Mouse (Mus musculus): Measurements from ENCODE around the gene Ptges3l. TPM values are rescaled to one million over a fixed set of nuclear protein-coding genes. Genes with fewer than 3 reads are reported as not detected.
"Not testable (repeated sequence)": the region's sequence is repeated elsewhere in the genome, so short reads cannot be mapped to it uniquely, and the experiment has no call there.

Gene Ptges3l
- total RNA-seq (2021), result 1 to 10 TPM; 6.1 TPM
- long read RNA-seq, experiment 1, partial matches to known transcripts, result 0 of 1 reads
- long read RNA-seq, experiment 1, other reads (novel, unspliced or antisense), result 0 of 1 reads
- long read RNA-seq, experiment 2, partial matches to known transcripts, result 2 of 9 reads
- long read RNA-seq, experiment 2, other reads (novel, unspliced or antisense), result 2 of 9 reads

DNA sequence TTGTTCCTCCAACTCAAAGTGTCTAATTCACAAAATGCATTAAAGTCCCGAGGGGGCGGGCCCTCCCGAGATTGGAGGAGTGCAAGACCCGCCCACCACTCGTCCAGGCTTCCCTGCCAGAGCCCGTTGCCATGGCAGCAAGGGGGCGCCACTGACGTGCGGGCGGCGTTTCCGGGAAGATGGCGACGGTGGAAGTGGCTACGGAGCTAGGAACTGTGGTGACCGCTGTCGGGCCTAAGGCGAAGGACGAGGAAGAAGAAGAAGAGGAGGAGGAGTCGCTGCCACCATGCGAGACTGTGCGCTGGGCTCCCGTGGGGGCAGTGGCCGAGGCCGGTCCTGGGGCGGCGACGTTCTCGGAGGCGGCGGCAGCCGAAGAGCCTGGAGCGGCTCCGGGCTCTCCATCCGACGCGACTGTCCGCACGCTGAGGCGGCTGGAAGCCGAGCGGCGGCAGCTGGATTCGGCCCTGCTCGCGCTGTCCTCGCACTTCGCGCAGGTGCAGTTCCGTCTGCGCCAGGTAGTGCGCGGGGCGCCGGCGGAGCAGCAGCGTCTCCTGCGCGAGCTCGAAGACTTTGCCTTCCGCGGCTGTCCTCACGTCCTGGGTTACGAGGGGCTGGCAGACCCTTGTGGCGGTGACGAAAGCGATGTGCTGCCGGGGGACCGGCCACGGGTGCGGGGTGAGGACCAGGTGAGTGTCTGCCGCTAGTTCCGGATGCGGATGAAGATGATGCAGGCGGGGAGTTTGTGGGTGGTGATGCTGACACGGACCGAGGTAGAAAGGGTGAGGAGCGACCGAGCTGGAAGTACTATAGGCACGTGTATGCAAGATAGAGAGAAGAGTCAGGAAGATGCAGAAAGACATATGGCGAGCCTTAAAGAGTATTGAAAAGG, at the start of gene Ptges3l, which contains the start of gene Rundc1:
Ptges3l (minus strand) TSS at position 409 of the 889 bp plus-strand sequence.
Rundc1 (plus strand) TSS at position 161 of the 889 bp plus-strand sequence.
- peak; percentile 99 for DNase-seq (ENCODE audit: low spot score in 2 of 2)

DNA sequence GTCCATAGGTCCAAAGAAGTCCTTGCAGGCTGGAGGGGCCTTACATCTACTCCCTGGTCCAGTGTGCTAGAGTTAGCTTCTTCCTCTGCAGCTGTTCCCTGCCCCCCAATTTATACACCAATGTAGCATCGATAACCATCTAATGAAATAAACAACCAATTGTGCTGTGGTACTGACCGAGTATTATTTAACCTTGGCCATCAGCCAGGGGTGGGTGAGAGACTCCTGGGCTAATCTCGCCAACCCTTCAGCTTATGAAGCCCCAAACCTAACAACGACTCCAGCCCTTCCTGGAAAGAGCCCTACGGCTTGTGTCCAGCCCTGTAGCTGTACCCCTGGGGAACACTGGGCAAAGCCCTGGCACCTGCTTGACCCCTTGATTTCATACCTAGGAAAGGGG, 49.2 kb upstream of the Ptges3l start:
- DNase-seq (ENCODE audit: low spot score in 2 of 2), result no peak

DNA sequence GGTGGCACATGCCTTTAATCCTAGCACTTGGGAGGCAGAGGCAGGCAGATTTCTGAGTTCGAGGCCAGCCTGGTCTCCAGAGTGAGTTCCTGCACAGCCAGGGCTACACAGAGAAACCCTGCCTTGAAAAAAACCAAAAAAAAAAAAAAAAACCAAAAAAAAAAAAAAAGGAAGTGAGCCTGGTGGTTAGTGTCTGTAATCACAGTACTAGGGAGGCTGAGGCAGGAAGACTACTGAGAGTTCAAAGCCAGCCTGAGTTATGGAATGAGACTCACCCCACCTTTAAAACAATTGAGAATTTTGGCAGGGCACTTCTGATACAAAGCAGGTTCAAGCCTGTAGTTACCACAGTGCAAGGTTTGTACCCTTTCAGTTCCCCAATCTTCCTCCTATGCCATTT, 48.6 kb upstream of the Ptges3l start:
- not testable (repeated sequence) for DNase-seq (ENCODE audit: low spot score in 2 of 2)

DNA sequence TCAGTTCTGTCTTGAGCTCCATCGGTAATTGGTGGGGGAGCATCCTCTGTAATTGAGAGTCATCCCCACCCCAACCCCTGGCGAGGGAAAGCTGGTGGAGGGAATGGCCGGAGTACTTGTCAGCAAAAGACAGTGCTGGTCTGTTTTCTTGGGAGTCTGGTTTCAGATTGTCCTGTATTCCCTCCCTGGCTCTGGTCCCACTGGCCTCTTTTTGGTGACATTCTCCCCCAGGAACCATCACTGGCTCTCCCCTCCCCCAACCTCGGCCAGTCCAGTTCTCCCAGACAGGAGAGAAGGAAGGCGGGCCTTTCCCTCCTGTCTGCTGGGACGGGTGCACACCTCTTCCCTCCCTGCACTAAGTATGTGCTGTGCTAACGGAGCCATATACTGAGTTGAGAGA, 47.2 kb upstream of the Ptges3l start:
- DNase-seq (ENCODE audit: low spot score in 2 of 2), result no peak

DNA sequence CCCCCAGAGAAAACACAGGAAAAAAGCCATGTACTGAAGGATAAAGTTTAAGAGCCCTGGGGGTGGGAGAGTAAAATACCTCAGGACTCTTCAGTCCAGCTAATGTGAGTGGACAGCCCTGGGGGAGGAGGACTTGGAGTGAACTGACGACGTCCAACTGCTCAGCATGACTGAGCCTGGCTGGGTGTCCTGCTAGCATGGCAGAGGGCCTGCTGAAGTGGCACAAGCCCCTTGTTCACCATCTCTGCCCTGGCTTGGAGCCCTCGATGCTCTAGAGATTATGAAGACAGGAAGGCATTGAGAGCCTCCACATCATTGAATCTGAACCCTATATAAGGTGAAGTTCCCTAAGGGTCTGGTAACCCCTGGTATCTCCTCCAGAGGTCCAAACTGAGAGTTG, 46.8 kb upstream of the Ptges3l start:
- no peak for DNase-seq (ENCODE audit: low spot score in 2 of 2)

DNA sequence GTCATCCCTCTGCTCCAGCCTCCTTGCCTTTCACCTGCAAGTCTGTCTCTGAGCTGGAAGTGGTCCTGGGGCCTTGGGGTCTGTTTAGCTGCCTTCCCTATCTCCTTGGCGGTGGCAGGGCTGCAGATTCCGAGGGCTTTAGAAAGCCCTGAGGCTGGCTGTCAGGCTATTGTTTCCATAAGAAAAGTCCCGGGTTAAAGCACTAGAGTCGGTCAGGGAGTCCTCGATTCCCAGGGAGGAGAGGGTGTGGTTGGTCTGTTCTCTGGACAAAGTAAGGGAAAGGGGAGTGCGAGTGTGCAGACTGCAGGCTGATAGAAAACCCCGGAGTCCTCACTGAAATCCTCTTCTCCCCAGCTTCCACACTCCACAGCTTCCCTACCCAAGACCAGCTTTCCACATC, 45.1 kb upstream of the Ptges3l start:
- no peak for DNase-seq (ENCODE audit: low spot score in 2 of 2)

DNA sequence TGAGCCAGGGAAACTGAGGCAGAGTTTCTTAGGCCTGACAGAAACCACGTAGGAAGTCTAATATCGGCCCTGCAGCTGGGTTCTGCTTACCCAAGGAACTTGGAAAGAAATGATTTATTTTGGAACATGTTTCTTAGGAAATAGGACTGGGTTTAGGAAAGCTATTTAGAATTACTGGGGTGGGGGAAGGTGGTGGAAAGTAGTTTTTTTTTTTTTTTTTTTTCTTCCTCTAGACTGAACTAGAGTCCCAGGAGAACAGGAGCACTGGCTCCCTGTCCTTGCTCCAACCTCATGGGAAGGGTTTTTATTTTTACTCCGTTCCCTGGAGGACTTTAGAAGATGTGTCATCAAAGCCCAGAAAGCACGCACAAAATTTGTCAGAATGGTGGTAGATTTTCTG, 44.0 kb upstream of the Ptges3l start:
- DNase-seq (ENCODE audit: low spot score in 2 of 2), result no peak

DNA sequence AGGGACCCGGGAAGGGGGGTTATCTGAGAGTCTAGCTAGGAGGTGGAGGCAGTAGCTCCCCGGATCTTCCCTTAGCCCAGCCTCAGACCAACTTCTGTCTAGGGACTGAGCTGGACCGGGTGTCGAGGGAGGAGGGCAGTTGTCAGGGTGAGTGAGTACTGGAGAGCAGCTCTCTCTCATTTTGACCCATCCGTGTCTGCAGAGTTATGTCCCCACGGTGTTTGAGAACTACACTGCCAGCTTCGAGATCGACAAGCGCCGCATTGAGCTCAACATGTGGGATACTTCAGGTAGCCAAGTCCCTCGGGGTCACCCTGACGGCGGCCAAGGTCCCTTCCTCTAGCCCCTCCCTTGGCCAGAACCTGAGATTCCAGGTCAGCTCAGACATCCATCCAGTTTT, 43.6 kb upstream of the Ptges3l start:
- DNase-seq (ENCODE audit: low spot score in 2 of 2), result peak in 1 of 2 experiments; percentile 28

DNA sequence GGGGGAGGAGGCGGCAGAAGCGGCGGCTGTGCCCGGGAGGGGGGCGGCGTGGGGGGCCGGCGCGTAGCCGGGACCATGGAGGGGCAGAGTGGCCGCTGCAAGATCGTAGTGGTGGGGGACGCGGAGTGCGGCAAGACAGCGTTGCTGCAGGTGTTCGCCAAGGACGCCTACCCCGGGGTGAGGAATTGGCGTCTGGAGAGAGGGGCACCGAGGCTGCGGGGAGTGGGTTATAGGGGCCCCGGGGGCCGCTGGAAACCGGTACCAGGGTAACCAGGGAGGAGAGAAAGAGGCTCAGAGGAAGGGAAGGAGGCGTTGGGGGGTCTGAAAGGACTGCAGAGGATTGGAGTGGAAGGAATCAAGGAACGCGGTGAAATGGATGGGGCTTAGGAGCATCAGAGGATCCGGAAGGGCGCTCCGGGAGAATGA, 43.1 kb upstream of the Ptges3l start:
- no peak for DNase-seq (ENCODE audit: low spot score in 2 of 2)

DNA sequence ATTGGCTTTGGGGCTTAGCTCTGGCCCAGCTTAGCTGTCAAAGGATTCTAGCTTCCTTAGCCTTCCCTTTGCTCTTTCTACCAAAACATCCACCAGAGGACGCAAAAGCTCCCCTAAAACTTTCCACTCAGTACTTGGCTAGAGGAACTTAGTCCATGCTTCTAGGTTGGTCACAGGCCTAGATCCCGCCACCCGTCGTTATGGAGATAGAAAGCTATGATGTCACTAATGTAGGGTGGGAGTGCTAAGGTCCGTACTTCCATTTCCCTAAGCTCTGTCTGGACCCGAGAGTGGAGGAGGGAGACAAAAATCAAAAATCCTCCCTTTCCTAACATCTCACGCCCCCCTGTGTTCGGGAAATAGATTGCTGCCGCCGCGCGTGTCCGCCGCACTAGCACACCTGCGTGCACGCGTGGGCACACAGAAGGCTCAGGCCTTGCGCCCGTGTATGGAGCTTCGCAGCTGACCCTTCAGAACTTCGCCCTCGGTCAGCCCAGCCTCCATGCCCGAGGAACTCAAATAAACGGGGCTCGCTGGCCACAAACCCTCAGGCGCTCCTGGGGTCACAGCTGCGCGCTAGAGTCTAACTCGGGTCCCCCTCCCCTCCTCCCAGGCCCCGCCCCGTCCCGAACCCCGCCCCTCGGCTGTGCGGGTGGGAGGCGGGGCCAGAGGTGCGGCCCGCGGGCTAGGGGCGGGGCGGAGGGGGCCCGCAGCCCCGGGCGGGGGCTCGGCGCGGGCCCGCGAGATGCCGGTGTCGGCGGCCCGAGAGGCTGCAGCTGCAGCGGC, 42.5 kb upstream of the Ptges3l start:
- peak; percentile 65 to 75 for DNase-seq (ENCODE audit: low spot score in 2 of 2)

DNA sequence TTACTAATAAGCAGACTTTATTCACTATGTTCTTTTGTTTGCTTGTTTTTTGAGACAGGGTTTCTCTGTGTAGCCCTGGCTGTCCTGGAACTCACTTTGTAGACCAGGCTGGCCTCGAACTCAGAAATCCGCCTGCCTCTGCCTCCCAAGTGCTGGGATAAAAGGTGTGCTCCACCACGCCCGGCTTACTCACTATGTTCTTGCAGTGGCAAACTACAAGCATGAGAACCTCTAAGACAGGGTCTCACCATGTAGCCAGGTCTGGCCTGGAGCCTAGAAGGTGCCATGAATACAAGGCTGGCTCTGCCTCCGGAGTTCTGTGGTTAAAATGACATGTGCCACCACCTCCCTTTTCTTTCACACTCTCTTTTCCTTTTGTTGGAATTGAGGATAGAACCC, 41.4 kb upstream of the Ptges3l start:
- not testable (repeated sequence) for DNase-seq (ENCODE audit: low spot score in 2 of 2)

DNA sequence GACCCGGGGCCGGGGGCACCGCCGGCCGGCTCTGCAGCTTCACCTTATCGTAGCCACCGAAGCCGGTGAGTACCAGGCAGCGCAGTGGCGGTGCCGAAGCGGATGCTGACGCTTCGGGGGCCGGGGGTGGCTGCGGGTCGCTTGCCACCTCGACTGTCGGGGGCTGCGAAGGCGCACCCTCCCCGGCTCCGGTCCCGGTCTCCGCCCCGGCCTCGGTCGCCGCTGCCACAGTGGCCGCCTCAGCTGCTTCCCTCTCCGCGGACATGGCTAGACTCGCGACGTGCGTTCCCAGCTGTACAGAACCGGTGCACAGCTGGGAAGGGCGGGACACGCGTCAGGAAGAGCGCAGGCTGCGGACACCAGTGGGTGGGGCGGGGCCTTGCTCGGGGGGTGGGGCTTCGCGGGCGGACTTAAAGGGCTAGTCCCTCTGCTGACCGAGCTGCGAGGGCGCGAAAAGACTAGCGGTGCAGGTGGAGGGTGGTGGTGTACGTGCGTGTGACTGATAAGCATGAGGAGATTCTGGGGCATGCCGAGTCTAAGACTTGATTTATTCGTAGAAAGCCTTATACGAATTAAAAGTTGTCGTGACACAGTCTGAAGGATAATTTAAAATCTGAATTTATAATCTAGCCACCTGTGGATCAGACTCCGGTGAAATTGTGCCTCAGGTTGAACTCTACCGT, 40.9 kb upstream of the Ptges3l start, which contains the start of gene Vat1:
Vat1 (minus strand) TSS at position 362 of the 683 bp plus-strand sequence.
- DNase-seq (ENCODE audit: low spot score in 2 of 2), result peak; percentile 72 to 79

DNA sequence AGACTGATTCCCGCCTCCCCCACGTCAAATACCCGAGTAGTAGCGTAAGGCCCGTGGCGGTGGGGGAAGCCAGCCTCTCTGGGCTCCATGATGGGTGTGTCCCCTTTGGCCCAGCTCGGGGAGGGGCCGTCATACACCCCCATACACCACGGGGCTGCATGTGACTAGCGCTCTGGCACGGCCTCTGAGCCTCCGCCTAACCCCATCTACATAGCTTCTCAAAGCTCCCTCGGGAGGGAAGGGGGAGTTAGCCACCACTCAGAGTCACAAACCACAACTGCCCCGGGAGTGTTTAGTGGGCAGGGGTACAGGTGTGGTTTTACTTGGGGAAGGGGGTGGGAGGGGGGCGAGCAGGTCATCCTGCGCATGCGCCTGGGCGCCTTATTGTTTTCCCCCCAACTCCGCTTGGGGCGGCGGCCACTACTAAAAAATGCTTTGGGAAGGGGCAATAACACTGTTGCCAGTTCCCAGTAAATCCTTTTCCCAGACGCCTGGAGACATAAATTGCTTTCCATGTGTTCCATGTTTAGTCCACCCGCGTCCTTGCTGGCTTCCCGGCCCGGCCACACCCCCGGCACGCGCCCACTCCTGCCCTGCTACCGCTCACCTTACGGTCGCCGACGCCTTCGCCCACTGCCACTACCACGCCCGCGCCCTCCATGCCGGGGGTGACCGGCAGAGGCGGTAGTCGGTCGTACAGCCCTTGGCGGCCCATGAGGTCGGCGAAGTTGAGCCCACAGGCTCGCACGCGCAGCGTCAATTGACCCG, 40.2 kb upstream of the Ptges3l start:
- DNase-seq (ENCODE audit: low spot score in 2 of 2), result peak; percentile 64 to 70

DNA sequence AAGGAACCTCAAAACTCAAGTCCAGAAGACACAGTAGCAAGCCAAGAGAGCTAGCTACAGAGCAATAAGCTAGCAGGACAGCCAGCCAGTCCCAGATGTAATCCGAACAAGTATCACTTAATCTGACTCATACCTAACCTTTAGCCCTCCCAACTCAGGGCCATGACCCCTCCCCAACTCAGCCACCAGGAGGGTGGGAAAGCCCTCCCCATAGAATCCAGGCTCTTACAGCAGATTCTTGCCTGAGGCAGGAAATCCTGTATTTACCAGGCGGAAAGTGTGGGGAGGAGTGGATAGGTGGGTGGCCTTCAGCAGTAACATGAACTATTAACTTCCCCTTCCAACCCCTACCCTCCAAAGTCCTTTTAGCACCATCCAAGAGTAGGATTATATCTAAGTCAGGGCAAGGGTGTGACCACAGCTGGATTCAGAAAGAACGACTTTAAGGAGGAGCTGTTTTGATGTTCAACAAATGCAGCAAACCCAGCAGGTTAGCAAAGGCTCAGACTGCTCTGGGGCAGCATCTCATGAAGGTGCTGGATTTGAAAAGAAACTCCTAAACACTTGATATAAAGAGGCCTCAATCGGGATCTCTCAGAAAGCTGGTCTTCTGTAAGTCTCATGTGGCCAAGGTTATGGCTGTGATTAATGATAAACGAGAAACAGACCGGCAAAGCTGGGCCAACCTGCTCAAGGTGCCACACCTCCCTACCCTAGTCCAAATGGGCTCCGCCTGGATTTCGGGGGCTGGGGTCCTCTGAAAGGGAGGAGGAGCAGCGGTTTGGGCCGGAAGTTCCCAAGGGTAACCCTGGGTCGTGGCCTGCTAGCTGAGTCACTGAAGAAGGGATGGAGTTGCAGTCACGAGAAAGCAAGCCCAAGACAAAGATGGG, 39.3 kb upstream of the Ptges3l start, which contains the start of gene Rnd2:
Rnd2 (plus strand) TSS at position 789 of the 890 bp plus-strand sequence.
- DNase-seq (ENCODE audit: low spot score in 2 of 2), result peak; percentile 35 to 40

DNA sequence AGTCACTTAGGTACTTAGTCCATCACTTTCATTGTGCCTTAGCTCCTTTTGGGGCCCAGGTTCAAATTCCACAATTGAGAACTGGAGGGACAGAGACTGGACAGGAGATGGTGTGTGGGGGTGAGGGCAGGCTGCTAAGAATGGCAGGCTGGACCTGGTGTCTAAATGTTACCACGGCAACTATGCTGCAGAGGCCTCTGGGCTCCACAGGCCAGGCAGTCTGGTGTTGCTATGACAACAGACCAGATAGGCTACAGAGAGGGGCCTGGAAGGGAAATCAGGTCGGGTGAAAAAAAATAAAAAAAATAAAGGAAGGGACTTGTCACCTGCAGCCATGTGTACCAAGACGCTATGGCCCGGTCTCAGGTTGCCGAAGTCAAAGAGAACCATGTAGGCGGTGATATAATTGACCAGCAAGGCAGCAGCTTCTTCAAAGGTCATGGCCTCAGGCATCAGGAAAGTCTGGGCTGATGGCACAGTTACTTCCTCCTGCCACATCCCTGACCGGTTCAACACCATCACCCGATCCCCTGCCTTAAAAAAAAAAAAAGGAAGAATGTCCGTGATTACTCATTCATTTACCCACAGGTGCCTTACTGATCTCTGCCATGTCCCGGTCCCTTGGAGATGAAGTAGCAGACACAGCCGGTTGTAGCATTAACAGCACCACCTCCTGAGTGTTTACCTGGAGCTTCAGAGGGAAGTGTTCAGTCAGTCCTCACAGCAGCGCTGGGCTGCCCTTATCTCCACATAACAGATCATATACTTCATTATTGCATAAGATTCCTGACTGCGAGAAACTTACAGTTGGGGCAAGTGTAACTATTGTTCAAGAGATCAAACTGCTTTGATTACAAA, 37.7 kb upstream of the Ptges3l start:
- no peak for DNase-seq (ENCODE audit: low spot score in 2 of 2)

DNA sequence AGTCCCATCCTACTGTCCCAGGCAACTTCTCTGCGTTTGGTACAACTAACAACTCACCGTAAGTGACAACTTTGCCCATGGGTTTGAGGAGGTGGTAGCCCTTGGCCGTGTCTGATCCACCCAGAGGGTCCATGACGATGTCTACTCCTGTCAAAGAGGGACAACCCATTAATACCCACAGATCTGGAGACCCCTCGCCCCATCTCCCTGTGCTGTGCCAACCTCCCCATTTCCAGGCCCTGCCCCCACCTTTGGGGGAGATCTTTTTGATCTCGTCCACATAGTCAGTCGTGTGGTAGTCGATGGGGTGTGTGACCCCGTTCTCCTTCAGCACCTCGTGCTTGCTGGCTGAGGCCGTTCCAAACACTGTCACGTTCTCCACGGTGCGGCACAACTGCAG, 37.0 kb upstream of the Ptges3l start:
- no peak for DNase-seq (ENCODE audit: low spot score in 2 of 2)

DNA sequence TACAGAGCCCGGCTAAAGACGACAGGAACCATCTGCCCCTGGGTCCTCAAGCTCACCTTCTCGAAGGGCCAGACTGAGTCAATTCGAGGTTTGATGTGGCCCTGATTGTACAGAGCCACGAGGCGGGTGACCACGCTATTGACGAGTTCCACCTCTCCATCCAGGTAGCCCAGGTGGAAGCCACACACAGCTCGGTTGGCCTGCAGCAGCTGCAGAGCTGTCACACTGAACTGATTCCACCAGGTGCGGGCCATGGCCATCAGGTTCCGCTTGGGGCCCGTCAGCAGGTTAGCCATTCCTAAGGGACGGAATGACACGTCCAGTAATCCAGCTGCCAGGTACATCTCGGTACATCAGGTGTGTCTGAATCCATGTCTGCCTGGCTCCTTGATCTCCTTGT, 35.2 kb upstream of the Ptges3l start:
- DNase-seq (ENCODE audit: low spot score in 2 of 2), result no peak

DNA sequence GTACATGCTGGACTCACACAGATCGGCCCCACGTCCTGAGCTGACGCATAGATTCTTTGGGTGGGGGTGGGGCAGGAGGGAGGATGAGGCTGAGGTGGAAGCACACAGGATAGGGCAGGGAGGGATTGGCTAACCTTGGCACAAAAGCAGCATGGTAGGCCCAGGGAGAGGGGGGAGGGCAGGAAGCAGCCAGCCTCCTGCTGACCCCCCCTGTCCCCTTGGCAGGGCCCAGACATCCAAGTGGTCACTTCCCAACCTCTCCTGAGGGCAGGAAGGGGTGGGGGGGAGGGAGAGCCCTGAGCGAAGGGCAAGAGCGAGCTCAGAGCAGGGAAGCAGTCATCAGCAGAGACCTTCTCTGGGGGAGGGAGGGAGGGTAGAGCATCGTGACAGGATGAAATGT, 34.6 kb upstream of the Ptges3l start:
- DNase-seq (ENCODE audit: low spot score in 2 of 2), result no peak
